8 mouse cellular contexts compared by ENCODE assay signal in genomic region chr9:9583011-9583605, GRCm38 (mm10).
DNase-seq lines count a peak whose midpoint lies in the region; ATAC-seq and TF ChIP-seq lines count a peak whose summit lies in the region.

No protein-coding gene starts in this region.

- no peaks in the 10 kb centered on the region for H3K79me2 ChIP-seq in liver, adult 2 months (ENCODE audit: control insufficient read depth, insufficient read depth, low read length)

- H3K4me3 ChIP-seq in liver, adult 2 months (ENCODE audit: insufficient read depth, low read depth, low read length) = no peak overlapping the region
- no peak overlapping the region for H3K4me3 ChIP-seq in liver, postnatal 0 days (ENCODE audit: low read depth, low read length)
- no peak overlapping the region for H3K4me3 ChIP-seq in intestine, postnatal 0 days (ENCODE audit: low read depth, low read length)

- WGBS in liver, adult 2 months = 33% methylated on average over 2 of the region's 2 CpGs
- 62% methylated on average over 2 of the region's 2 CpGs for WGBS in liver, postnatal 0 days (ENCODE audit: insufficient replicate concordance)
- WGBS in intestine, postnatal 0 days = 59% methylated on average over 2 of the region's 2 CpGs

- TF ChIP-seq CTCF in liver, adult 2 months (IDR thresholded peaks at IDR 0.05; ENCODE audit: low read depth, low read length) = no peak
- no peak for TF ChIP-seq CTCF in liver, postnatal 0 days (IDR thresholded peaks at IDR 0.05; ENCODE audit: low read depth)
- TF ChIP-seq CTCF in intestine, postnatal 0 days (IDR thresholded peaks at IDR 0.05; ENCODE audit: low read depth) = no peak

- H3K27ac ChIP-seq in liver, adult 2 months (replicated peaks; ENCODE audit: insufficient read depth, low read depth, low read length) = no peak overlapping the region
- no peak overlapping the region for H3K27ac ChIP-seq in liver, postnatal 0 days (ENCODE audit: low read depth)
- H3K27ac ChIP-seq in intestine, postnatal 0 days (ENCODE audit: low read depth, low read length) = no peak overlapping the region

- H3K4me2 ChIP-seq in liver, postnatal 0 days (ENCODE audit: low read depth, low read length) = no peak overlapping the region
- no peak overlapping the region for H3K4me2 ChIP-seq in intestine, postnatal 0 days (replicated peaks; ENCODE audit: low read depth)

- H3K36me3 ChIP-seq in liver, adult 2 months (ENCODE audit: control insufficient read depth, insufficient read depth, low read length) = no peaks in the 10 kb centered on the region
- no peaks in the 10 kb centered on the region for H3K36me3 ChIP-seq in liver, postnatal 0 days (replicated peaks; ENCODE audit: insufficient read depth, low read length)
- no peaks in the 10 kb centered on the region for H3K36me3 ChIP-seq in intestine, postnatal 0 days (ENCODE audit: control insufficient read depth, insufficient read depth)

- no peak for TF ChIP-seq EP300 in liver, postnatal 0 days (IDR thresholded peaks at IDR 0.05; ENCODE audit: low read depth)

- peak; percentile 92 for DNase-seq in liver, adult 2 months (ENCODE audit: extremely low read depth, low read depth, low spot score)
- DNase-seq in liver, postnatal 0 days = no peak
- peak; percentile 87 to 93 for DNase-seq in cerebellum, postnatal 25 days
- DNase-seq in layer of hippocampus, adult 11-12 months (ENCODE audit: low spot score) = peak; percentile 82
- peak; percentile 40 for DNase-seq in right cerebral cortex, adult 18-20 months
- no peak for DNase-seq in thymus, postnatal 14 days
- no peak for DNase-seq in ovary, postnatal 36 days (ENCODE audit: low spot score)

- H3K27me3 ChIP-seq in liver, adult 2 months (ENCODE audit: control insufficient read depth, insufficient read depth, low read length) = no peaks in the 10 kb centered on the region
- H3K27me3 ChIP-seq in liver, postnatal 0 days (ENCODE audit: insufficient read depth, low read length) = no peaks in the 10 kb centered on the region
- no peaks in the 10 kb centered on the region for H3K27me3 ChIP-seq in intestine, postnatal 0 days (replicated peaks; ENCODE audit: control insufficient read depth, insufficient read depth, low read length)

- no peaks in the 10 kb centered on the region; the same call in none of the 2 replicates for H3K4me1 ChIP-seq in liver, adult 2 months (ENCODE audit: control insufficient read depth, insufficient read depth, low read length)
- no peaks in the 10 kb centered on the region for H3K4me1 ChIP-seq in liver, postnatal 0 days (ENCODE audit: insufficient read depth)
- no peaks in the 10 kb centered on the region for H3K4me1 ChIP-seq in intestine, postnatal 0 days (replicated peaks; ENCODE audit: control insufficient read depth, insufficient read depth, low read length)

- ATAC-seq in liver, postnatal 0 days = no peak
- ATAC-seq in intestine, postnatal 0 days = no peak

- H3K9me3 ChIP-seq in liver, postnatal 0 days (ENCODE audit: low read length) = no peaks in the 10 kb centered on the region
- H3K9me3 ChIP-seq in intestine, postnatal 0 days (ENCODE audit: control insufficient read depth) = no peaks in the 10 kb centered on the region

- TF ChIP-seq POLR2A in liver, adult 2 months (IDR thresholded peaks at IDR 0.05; ENCODE audit: extremely low read depth, insufficient read depth, low read length) = no peak

- H3K9ac ChIP-seq in liver, adult 2 months (ENCODE audit: low read depth, low read length) = no peak overlapping the region
- no peak overlapping the region for H3K9ac ChIP-seq in liver, postnatal 0 days (replicated peaks)
- H3K9ac ChIP-seq in intestine, postnatal 0 days (ENCODE audit: low read depth, low read length) = no peak overlapping the region

Comparison
In these comparisons a context has a peak if more than half of its experiments do, and no peak if none do; other contexts are left out.
1. DNase-seq: peak in liver, adult 2 months (single experiment), cerebellum, postnatal 25 days (2 of 2), layer of hippocampus, adult 11-12 months (single experiment) and right cerebral cortex, adult 18-20 months (single experiment); none in liver, postnatal 0 days (single experiment), thymus, postnatal 14 days (single experiment) and ovary, postnatal 36 days (single experiment).